Mouse (Mus musculus) kidney, adult 2 months (tissue): Measurements from ENCODE around the gene 1700123O20Rik.

Experiments used
- CTCF ChIP-seq: fragments of 200-500 bp; conservative IDR thresholded peaks from 2 replicates; pipeline ENCODE4 v1.5.1; 2011; ENCODE audit warnings: low read depth, mild to moderate bottlenecking, control low read depth, low read length, moderate library complexity, mixed read lengths; ENCODE audit not compliant: insufficient read depth, insufficient read length
- POLR2A ChIP-seq: fragments of 200-500 bp; IDR thresholded peaks from one replicate; pipeline ENCODE4 v1.6.1; 2011; ENCODE audit warnings: low read depth, low read length, control low read depth

GRCm38 (mm10) chr14:54730305-54730704 is 44.3 kb downstream of the 1700123O20Rik start:
- TF ChIP-seq CTCF (no peak), POLR2A (no peak)
